Mouse (Mus musculus): Measurements from ENCODE around the gene Mt3. TPM values are rescaled to one million over a fixed set of nuclear protein-coding genes. Genes with fewer than 3 reads are reported as not detected.

The Mt3 gene
- total and polyA plus RNA-seq, 3 experiments, result not detected

GRCm38 (mm10) chr8:94167244-94167643 lies 14.8 kb downstream of the Mt3 start:
- Histone ChIP-seq H3K36me3 (ENCODE audit: control insufficient read depth in 1 of 2, insufficient read depth in 2 of 2, low read length in 2 of 2) (peaks cover 0 to 24% of the 10 kb centered on the region in 2 experiments; a peak in 2 of 4 replicates), H3K9me3 (replicated peaks; ENCODE audit: insufficient read depth, low read length) (no peaks in the 10 kb centered on the region), H3K27me3 (ENCODE audit: control insufficient read depth in 1 of 2, insufficient read depth in 2 of 2, low read length in 2 of 2) (no peaks in the 10 kb centered on the region), H3K27ac (ENCODE audit: control insufficient read depth, low read depth, low read length) (no peak overlapping the region), H3K4me1 (ENCODE audit: control insufficient read depth in 1 of 2, insufficient read depth in 2 of 2, low read length in 2 of 2) (peaks cover 11 to 35% of the 10 kb centered on the region in 2 experiments), H3K79me2 (ENCODE audit: control insufficient read depth, insufficient read depth, low read length, poor library complexity) (peaks cover 8% of the 10 kb centered on the region; the same call in 1 of the 2 replicates), H3K4me3 (ENCODE audit: control insufficient read depth in 1 of 2, insufficient read depth in 1 of 2, low read depth in 2 of 2, low read length in 2 of 2) (peak overlapping the region; percentile 41 to 50), H3K9ac (ENCODE audit: control insufficient read depth, low read depth, low read length, poor library complexity, severe bottlenecking) (peak overlapping the region; percentile 38)
- TF ChIP-seq SMC3 (IDR thresholded peaks at IDR 0.05; ENCODE audit: low read depth, low read length) (peak; percentile 94), ETS1 (IDR thresholded peaks at IDR 0.05; ENCODE audit: low read depth, low read length) (no peak), CTCF (IDR thresholded peaks at IDR 0.05 in 2 of 3, conservative IDR thresholded peaks at IDR 0.05 in 1 of 3; ENCODE audit: control insufficient read depth in 1 of 3, insufficient read depth in 1 of 3, low read depth in 2 of 3, low read length in 3 of 3, poor library complexity in 1 of 3, severe bottlenecking in 1 of 3) (peak; percentile 79 to 96 (median 92)), POLR2A (IDR thresholded peaks at IDR 0.05; ENCODE audit: control insufficient read depth in 1 of 2, insufficient read depth in 1 of 2, low read depth in 1 of 2, low read length in 2 of 2, poor library complexity in 1 of 2) (no peak), ZC3H11A (IDR thresholded peaks at IDR 0.05; ENCODE audit: low read depth, low read length) (peak; percentile 76), RCOR1 (IDR thresholded peaks at IDR 0.05; ENCODE audit: low read depth, low read length) (peak; percentile 78), EP300 (IDR thresholded peaks at IDR 0.05; ENCODE audit: low read depth in 1 of 2, low read length in 2 of 2) (no peak), RAD21 (IDR thresholded peaks at IDR 0.05; ENCODE audit: low read depth, low read length) (peak; percentile 86), SIN3A (IDR thresholded peaks at IDR 0.05; ENCODE audit: low read length) (peak; percentile 52; the same call in 1 of the 2 replicates), MAX (IDR thresholded peaks at IDR 0.05; ENCODE audit: low read length) (no peak), ZNF384 (IDR thresholded peaks at IDR 0.05; ENCODE audit: low read depth, low read length) (peak; percentile 47; the same call in 1 of the 2 replicates), MYB (IDR thresholded peaks at IDR 0.05; ENCODE audit: low read depth, low read length) (no peak)
- DNase-seq (ENCODE audit: low read depth, low spot score), result peak; percentile 91

- Histone ChIP-seq H3K36me3 (ENCODE audit: control insufficient read depth in 1 of 2, insufficient read depth in 2 of 2, low read length in 2 of 2) (peaks cover 0 to 27% of the 10 kb centered on the region in 2 experiments; a peak in 2 of 4 replicates), H3K9ac (ENCODE audit: control insufficient read depth, low read depth, low read length, poor library complexity, severe bottlenecking) (peak overlapping the region; percentile 67), H3K9me3 (replicated peaks; ENCODE audit: insufficient read depth, low read length) (no peaks in the 10 kb centered on the region), H3K27ac (ENCODE audit: control insufficient read depth, low read depth, low read length) (peak overlapping the region; percentile 88), H3K4me3 (ENCODE audit: control insufficient read depth in 1 of 2, insufficient read depth in 1 of 2, low read depth in 2 of 2, low read length in 2 of 2) (peak overlapping the region; percentile 27), H3K4me1 (ENCODE audit: control insufficient read depth in 1 of 2, insufficient read depth in 2 of 2, low read length in 2 of 2) (peaks cover 13 to 39% of the 10 kb centered on the region in 2 experiments), H3K27me3 (ENCODE audit: control insufficient read depth in 1 of 2, insufficient read depth in 2 of 2, low read length in 2 of 2) (no peaks in the 10 kb centered on the region), H3K79me2 (ENCODE audit: control insufficient read depth, insufficient read depth, low read length, poor library complexity) (peaks cover 21% of the 10 kb centered on the region)
- DNase-seq (ENCODE audit: low read depth, low spot score), result peak; percentile 84
- TF ChIP-seq ZNF384 (IDR thresholded peaks at IDR 0.05; ENCODE audit: low read depth, low read length), result no peak
- TF ChIP-seq ZMIZ1 (IDR thresholded peaks at IDR 0.05; ENCODE audit: low read depth, low read length), result no peak
- TF ChIP-seq BHLHE40 (IDR thresholded peaks at IDR 0.05; ENCODE audit: borderline replicate concordance, low read depth, low read length), result peak; percentile 10; the same call in 1 of the 2 replicates
- TF ChIP-seq E2F4 (IDR thresholded peaks at IDR 0.05; ENCODE audit: borderline replicate concordance, low read depth, low read length), result no peak
- peak; percentile 52; the same call in 1 of the 2 replicates for TF ChIP-seq RCOR1 (IDR thresholded peaks at IDR 0.05; ENCODE audit: low read depth, low read length)
- no peak for TF ChIP-seq CHD1 (IDR thresholded peaks at IDR 0.05; ENCODE audit: low read depth, low read length)
- TF ChIP-seq MAX (IDR thresholded peaks at IDR 0.05; ENCODE audit: low read length), result no peak; the same call in 1 of the 2 replicates
- TF ChIP-seq TAL1 (IDR thresholded peaks at IDR 0.05; ENCODE audit: low read length), result no peak
- 0 out of 2 replicates have a peak, but pooled peaks have one; percentile 33 for TF ChIP-seq MXI1 (IDR thresholded peaks at IDR 0.05; ENCODE audit: low read depth, low read length)
- TF ChIP-seq RAD21 (IDR thresholded peaks at IDR 0.05; ENCODE audit: low read depth, low read length), result no peak
- TF ChIP-seq KAT2A (conservative IDR thresholded peaks at IDR 0.05; ENCODE audit: low read depth, low read length), result no peak
- TF ChIP-seq USF2 (IDR thresholded peaks at IDR 0.05; ENCODE audit: borderline replicate concordance in 1 of 2, insufficient read depth in 1 of 2, low read depth in 1 of 2, low read length in 2 of 2), result 0 out of 4 replicates have a peak, but pooled peaks of 1 of the 2 experiments have one; percentile 50
- TF ChIP-seq CTCF (IDR thresholded peaks at IDR 0.05 in 2 of 3, conservative IDR thresholded peaks at IDR 0.05 in 1 of 3; ENCODE audit: control insufficient read depth in 1 of 3, insufficient read depth in 1 of 3, low read depth in 2 of 3, low read length in 3 of 3, poor library complexity in 1 of 3, severe bottlenecking in 1 of 3), result no peak
- TF ChIP-seq NELFE (IDR thresholded peaks at IDR 0.05; ENCODE audit: low read depth, low read length), result peak; percentile 60
- peak; percentile 80 for TF ChIP-seq ETS1 (IDR thresholded peaks at IDR 0.05; ENCODE audit: low read depth, low read length)
- no peak for TF ChIP-seq UBTF (IDR thresholded peaks at IDR 0.05; ENCODE audit: borderline replicate concordance, insufficient read depth, low read depth, low read length)
- no peak for TF ChIP-seq HCFC1 (IDR thresholded peaks at IDR 0.05; ENCODE audit: low read depth, low read length)
- peak; percentile 86 for TF ChIP-seq USF1 (IDR thresholded peaks at IDR 0.05; ENCODE audit: low read depth, low read length)
- peak; percentile 66 to 87 for TF ChIP-seq EP300 (IDR thresholded peaks at IDR 0.05; ENCODE audit: low read depth in 1 of 2, low read length in 2 of 2)
- peak; percentile 60; the same call in 1 of the 2 replicates for TF ChIP-seq TCF12 (IDR thresholded peaks at IDR 0.05; ENCODE audit: low read depth, low read length)
- TF ChIP-seq TBP (IDR thresholded peaks at IDR 0.05; ENCODE audit: low read depth, low read length), result peak; percentile 85
- TF ChIP-seq ZC3H11A (IDR thresholded peaks at IDR 0.05; ENCODE audit: low read depth, low read length), result no peak
- TF ChIP-seq ZKSCAN1 (IDR thresholded peaks at IDR 0.05; ENCODE audit: low read depth, low read length), result no peak; the same call in 1 of the 2 replicates
- peak; percentile 63; the same call in 1 of the 2 replicates for TF ChIP-seq MAFK (IDR thresholded peaks at IDR 0.05; ENCODE audit: borderline replicate concordance, low read depth, low read length)
- TF ChIP-seq CHD2 (IDR thresholded peaks at IDR 0.05; ENCODE audit: low read length), result no peak
Observed at GRCm38 (mm10) chr8:94169547-94169946, 17.1 kb downstream of the Mt3 start.
